Mouse (Mus musculus): ENCODE data around the gene Arpp19. TPM values are rescaled to one million over a fixed set of nuclear protein-coding genes. Genes with fewer than 3 reads are reported as not detected.

Arpp19 gene
- polyA plus RNA-seq, 1 experiment from 2014 or later, result 234 TPM

DNA sequence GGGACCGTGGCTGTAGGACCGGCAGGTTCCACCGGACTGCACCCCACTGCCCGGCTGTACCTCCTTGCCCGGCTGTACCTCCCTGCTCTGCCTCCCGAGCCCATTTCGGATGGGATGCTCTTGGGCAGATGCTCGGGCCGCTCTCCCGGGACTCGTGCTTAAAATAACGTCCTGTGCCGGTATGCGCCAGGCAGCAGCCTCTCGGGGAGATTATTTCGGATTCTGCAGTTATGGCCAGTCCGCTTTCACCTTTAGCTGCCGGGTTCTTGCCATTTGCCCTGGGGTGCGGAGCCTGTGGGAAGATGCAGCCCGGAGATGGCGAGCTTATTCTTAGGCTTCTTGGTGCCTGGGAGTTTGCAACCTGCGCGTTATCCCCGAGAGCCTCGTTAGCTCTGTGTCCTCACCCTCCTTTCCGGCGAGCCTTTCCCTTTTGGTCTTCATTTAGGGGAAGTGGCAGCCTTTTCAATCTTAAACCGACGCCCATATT is 34.3 kb downstream of the Arpp19 start:
- Histone ChIP-seq H3K36me3 (ENCODE audit: control insufficient read depth, insufficient read depth, low read length) (no peaks in the 10 kb centered on the region), H3K4me2 (ENCODE audit: low read length) (peak overlapping the region; percentile 73), H3K27ac (replicated peaks; ENCODE audit: low read depth, low read length) (peak overlapping the region; percentile 99), H3K4me1 (ENCODE audit: control insufficient read depth, insufficient read depth, low read length) (peaks cover 35% of the 10 kb centered on the region), H3K9me3 (ENCODE audit: control insufficient read depth, low read length) (no peaks in the 10 kb centered on the region), H3K4me3 (replicated peaks; ENCODE audit: low read depth, low read length) (peak overlapping the region; percentile 96), H3K27me3 (ENCODE audit: control insufficient read depth, insufficient read depth, low read length) (no peaks in the 10 kb centered on the region), H3K9ac (replicated peaks; ENCODE audit: low read length) (peak overlapping the region; percentile 96)
- peak; percentile 7; the same call in 1 of the 2 replicates for ATAC-seq (ENCODE audit: low FRiP score, low TSS enrichment)
- peak; percentile 72 for DNase-seq
- WGBS, result under 1% methylated on average over 29 of the region's 29 CpGs

- Histone ChIP-seq H3K4me1 (ENCODE audit: control insufficient read depth, insufficient read depth, low read length) (peaks cover 35% of the 10 kb centered on the region), H3K4me3 (replicated peaks; ENCODE audit: low read depth, low read length) (peak overlapping the region; percentile 96), H3K9ac (replicated peaks; ENCODE audit: low read length) (peak overlapping the region; percentile 96), H3K27ac (replicated peaks; ENCODE audit: low read depth, low read length) (peak overlapping the region; percentile 99), H3K36me3 (ENCODE audit: control insufficient read depth, insufficient read depth, low read length) (no peaks in the 10 kb centered on the region), H3K27me3 (ENCODE audit: control insufficient read depth, insufficient read depth, low read length) (no peaks in the 10 kb centered on the region), H3K4me2 (ENCODE audit: low read length) (peak overlapping the region; percentile 73), H3K9me3 (ENCODE audit: control insufficient read depth, low read length) (no peaks in the 10 kb centered on the region)
- WGBS, result 9% methylated on average over 3 of the region's 3 CpGs
- ATAC-seq (ENCODE audit: low FRiP score, low TSS enrichment) (no peak), DNase-seq (peak; percentile 37)
Observed at GRCm38 (mm10) chr9:75072361-75072760, 34.9 kb downstream of the Arpp19 start.

GRCm38 (mm10) chr9:75077191-75077590 is 39.8 kb downstream of the Arpp19 start:
- Histone ChIP-seq H3K27ac (replicated peaks; ENCODE audit: low read depth, low read length) (no peak overlapping the region), H3K4me2 (ENCODE audit: low read length) (no peak overlapping the region), H3K4me3 (replicated peaks; ENCODE audit: low read depth, low read length) (no peak overlapping the region), H3K36me3 (ENCODE audit: control insufficient read depth, insufficient read depth, low read length) (no peaks in the 10 kb centered on the region), H3K9ac (replicated peaks; ENCODE audit: low read length) (no peak overlapping the region), H3K27me3 (ENCODE audit: control insufficient read depth, insufficient read depth, low read length) (no peaks in the 10 kb centered on the region), H3K4me1 (ENCODE audit: control insufficient read depth, insufficient read depth, low read length) (peaks cover 30% of the 10 kb centered on the region), H3K9me3 (ENCODE audit: control insufficient read depth, low read length) (no peaks in the 10 kb centered on the region)
- ATAC-seq (ENCODE audit: low FRiP score, low TSS enrichment) (no peak), DNase-seq (no peak)

DNA sequence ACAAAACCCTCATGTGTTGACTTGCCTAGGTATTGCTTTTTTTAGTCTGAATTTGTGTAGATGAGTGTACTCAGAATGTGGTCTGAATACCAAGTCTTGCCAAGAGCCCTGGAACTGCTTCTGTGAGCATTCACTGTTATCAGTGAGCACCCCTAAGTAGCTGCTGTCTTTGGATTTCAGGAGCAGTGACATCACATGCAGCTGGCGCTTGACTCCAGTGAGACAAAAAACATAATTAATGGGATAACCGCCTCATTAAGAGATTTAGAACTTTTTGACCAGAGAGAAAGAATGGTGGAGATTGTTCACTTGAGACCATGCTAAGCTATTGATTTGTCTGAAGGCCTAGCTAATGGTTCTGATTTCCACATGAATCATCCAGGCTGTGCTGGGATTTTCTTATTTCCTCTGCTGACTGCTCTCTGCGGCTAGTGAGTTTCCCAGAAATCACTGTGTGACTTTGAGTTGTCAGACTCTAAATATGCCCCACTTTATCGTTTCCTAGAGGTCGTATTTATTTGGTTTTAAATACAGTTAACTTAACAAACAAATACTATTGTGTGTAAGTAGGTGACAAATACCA is 47.9 kb downstream of the Arpp19 start:
- no peaks in the 10 kb centered on the region for H3K4me1 ChIP-seq (ENCODE audit: control insufficient read depth, insufficient read depth, low read length)
- DNase-seq (peak; percentile 12), ATAC-seq (ENCODE audit: low FRiP score, low TSS enrichment) (no peak)
- no peaks in the 10 kb centered on the region for H3K27me3 ChIP-seq (ENCODE audit: control insufficient read depth, insufficient read depth, low read length)
- 75% methylated on average over 5 of the region's 5 CpGs for WGBS
- no peak overlapping the region for H3K4me3 ChIP-seq (replicated peaks; ENCODE audit: low read depth, low read length)
- no peak overlapping the region for H3K27ac ChIP-seq (replicated peaks; ENCODE audit: low read depth, low read length)
- H3K9ac ChIP-seq (replicated peaks; ENCODE audit: low read length), result no peak overlapping the region
- H3K9me3 ChIP-seq (ENCODE audit: control insufficient read depth, low read length), result no peaks in the 10 kb centered on the region
- H3K36me3 ChIP-seq (ENCODE audit: control insufficient read depth, insufficient read depth, low read length), result no peaks in the 10 kb centered on the region
- H3K4me2 ChIP-seq (ENCODE audit: low read length), result no peak overlapping the region

GRCm38 (mm10) chr9:75087823-75088222 is 50.4 kb downstream of the Arpp19 start:
- Histone ChIP-seq H3K4me3 (replicated peaks; ENCODE audit: low read depth, low read length) (no peak overlapping the region), H3K9ac (replicated peaks; ENCODE audit: low read length) (no peak overlapping the region), H3K27ac (replicated peaks; ENCODE audit: low read depth, low read length) (no peak overlapping the region), H3K4me2 (ENCODE audit: low read length) (no peak overlapping the region), H3K27me3 (ENCODE audit: control insufficient read depth, insufficient read depth, low read length) (no peaks in the 10 kb centered on the region), H3K9me3 (ENCODE audit: control insufficient read depth, low read length) (no peaks in the 10 kb centered on the region), H3K4me1 (ENCODE audit: control insufficient read depth, insufficient read depth, low read length) (no peaks in the 10 kb centered on the region), H3K36me3 (ENCODE audit: control insufficient read depth, insufficient read depth, low read length) (no peaks in the 10 kb centered on the region)
- WGBS, result 78% methylated on average over 2 of the region's 2 CpGs
- ATAC-seq (ENCODE audit: low FRiP score, low TSS enrichment), result no peak
- no peak for DNase-seq

DNA sequence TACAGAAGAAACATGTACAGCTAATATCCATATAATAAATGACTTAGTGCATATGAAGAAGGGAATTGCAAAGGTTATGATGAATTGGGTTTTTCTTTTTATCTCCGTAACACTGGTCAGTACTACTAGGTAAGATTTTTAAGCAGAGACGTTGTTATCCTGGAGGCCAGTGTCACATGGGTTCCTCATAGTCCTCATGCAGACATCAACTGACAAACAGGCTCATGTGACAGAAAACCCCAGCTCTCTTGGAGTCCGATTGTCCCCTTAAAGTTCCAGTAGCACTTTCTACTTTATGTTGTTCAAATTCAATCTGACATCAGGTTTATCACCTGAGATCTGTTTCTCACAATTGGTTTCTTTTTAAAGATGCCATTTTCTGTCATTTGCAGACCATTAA is 51.9 kb downstream of the Arpp19 start:
- H3K27me3 ChIP-seq (ENCODE audit: control insufficient read depth, insufficient read depth, low read length), result no peaks in the 10 kb centered on the region
- no peaks in the 10 kb centered on the region for H3K9me3 ChIP-seq (ENCODE audit: control insufficient read depth, low read length)
- DNase-seq, result no peak
- H3K27ac ChIP-seq (replicated peaks; ENCODE audit: low read depth, low read length), result no peak overlapping the region
- no peak for ATAC-seq (ENCODE audit: low FRiP score, low TSS enrichment)
- no peaks in the 10 kb centered on the region for H3K4me1 ChIP-seq (ENCODE audit: control insufficient read depth, insufficient read depth, low read length)
- WGBS, result 81% methylated on average over 3 of the region's 3 CpGs
- no peak overlapping the region for H3K9ac ChIP-seq (replicated peaks; ENCODE audit: low read length)
- H3K4me3 ChIP-seq (replicated peaks; ENCODE audit: low read depth, low read length), result no peak overlapping the region
- no peak overlapping the region for H3K4me2 ChIP-seq (ENCODE audit: low read length)
- no peaks in the 10 kb centered on the region for H3K36me3 ChIP-seq (ENCODE audit: control insufficient read depth, insufficient read depth, low read length)

DNA sequence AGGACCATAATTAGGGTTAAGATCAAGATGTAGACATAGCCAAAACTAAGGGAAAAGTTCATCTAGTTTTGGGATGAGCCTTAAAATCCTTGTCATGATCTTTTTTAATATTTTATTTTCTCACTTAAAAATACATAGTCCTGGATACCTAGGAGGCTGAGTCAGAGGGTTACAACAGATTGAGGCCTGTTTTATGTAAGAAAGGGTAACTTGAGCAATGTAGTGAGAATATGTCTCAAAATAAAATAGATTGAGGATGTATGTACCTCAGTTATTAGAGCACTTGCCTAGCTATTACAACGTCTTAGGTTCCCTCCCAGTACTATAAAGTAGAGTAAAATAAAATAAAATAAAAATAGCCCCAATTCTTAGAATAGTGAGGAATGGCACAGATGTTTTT is 54.7 kb downstream of the Arpp19 start:
- no peaks in the 10 kb centered on the region for H3K9me3 ChIP-seq (ENCODE audit: control insufficient read depth, low read length)
- ATAC-seq (ENCODE audit: low FRiP score, low TSS enrichment), result no peak
- H3K4me3 ChIP-seq (replicated peaks; ENCODE audit: low read depth, low read length), result no peak overlapping the region
- no peak overlapping the region for H3K4me2 ChIP-seq (ENCODE audit: low read length)
- H3K4me1 ChIP-seq (ENCODE audit: control insufficient read depth, insufficient read depth, low read length), result no peaks in the 10 kb centered on the region
- H3K9ac ChIP-seq (replicated peaks; ENCODE audit: low read length), result no peak overlapping the region
- no peaks in the 10 kb centered on the region for H3K36me3 ChIP-seq (ENCODE audit: control insufficient read depth, insufficient read depth, low read length)
- WGBS, result 89% methylated on average over 1 of the region's 1 CpGs
- no peaks in the 10 kb centered on the region for H3K27me3 ChIP-seq (ENCODE audit: control insufficient read depth, insufficient read depth, low read length)
- H3K27ac ChIP-seq (replicated peaks; ENCODE audit: low read depth, low read length), result no peak overlapping the region
- DNase-seq, result no peak

DNA sequence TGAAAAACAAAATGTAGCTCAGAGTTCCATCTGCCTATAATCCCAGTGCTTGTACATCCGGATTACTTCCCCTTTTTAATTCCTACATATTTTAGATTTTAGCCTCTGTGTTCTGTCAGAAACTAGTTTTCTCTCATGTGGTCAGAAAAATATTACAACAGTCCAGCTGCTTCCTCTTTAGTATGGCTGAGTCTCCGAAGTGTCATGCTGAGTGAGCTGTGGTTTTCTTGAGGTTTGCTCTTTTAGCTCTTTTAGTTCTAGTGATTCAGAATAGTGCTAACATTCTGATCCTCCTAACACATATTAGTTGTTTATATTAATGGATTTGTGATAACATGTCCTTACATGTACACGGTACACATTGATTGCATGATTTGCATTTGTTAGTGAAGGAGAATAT is 57.3 kb downstream of the Arpp19 start:
- Histone ChIP-seq H3K4me1 (ENCODE audit: control insufficient read depth, insufficient read depth, low read length) (no peaks in the 10 kb centered on the region), H3K9ac (replicated peaks; ENCODE audit: low read length) (no peak overlapping the region), H3K9me3 (ENCODE audit: control insufficient read depth, low read length) (no peaks in the 10 kb centered on the region), H3K27ac (replicated peaks; ENCODE audit: low read depth, low read length) (no peak overlapping the region), H3K4me3 (replicated peaks; ENCODE audit: low read depth, low read length) (no peak overlapping the region), H3K36me3 (ENCODE audit: control insufficient read depth, insufficient read depth, low read length) (no peaks in the 10 kb centered on the region), H3K27me3 (ENCODE audit: control insufficient read depth, insufficient read depth, low read length) (no peaks in the 10 kb centered on the region), H3K4me2 (ENCODE audit: low read length) (no peak overlapping the region)
- WGBS, result 81% methylated on average over 3 of the region's 3 CpGs
- no peak for DNase-seq
- no peak for ATAC-seq (ENCODE audit: low FRiP score, low TSS enrichment)

DNA sequence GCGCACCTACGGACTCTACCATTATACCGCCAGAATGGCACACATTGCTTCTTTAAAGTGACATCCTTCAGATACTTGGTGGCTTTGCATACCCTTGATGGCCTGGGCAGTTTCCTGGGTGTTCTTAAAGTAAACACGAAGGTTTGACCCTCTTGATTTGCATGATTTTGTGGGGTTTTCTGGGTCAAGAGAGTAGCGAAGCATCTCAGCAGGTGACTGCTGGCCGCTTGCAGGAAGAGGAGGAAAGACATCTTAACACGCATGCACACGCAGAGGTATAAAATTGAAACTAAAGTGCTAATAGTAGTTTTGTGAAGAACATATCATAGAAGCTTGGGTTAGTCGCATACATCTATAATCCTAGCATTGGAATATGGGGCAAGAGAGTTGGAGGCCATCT is 61.5 kb downstream of the Arpp19 start:
- H3K27ac ChIP-seq (replicated peaks; ENCODE audit: low read depth, low read length), result no peak overlapping the region
- WGBS, result 98% methylated on average over 9 of the region's 9 CpGs
- H3K4me2 ChIP-seq (ENCODE audit: low read length), result no peak overlapping the region
- H3K36me3 ChIP-seq (ENCODE audit: control insufficient read depth, insufficient read depth, low read length), result no peaks in the 10 kb centered on the region
- no peak overlapping the region for H3K4me3 ChIP-seq (replicated peaks; ENCODE audit: low read depth, low read length)
- no peak overlapping the region for H3K9ac ChIP-seq (replicated peaks; ENCODE audit: low read length)
- DNase-seq (no peak), ATAC-seq (ENCODE audit: low FRiP score, low TSS enrichment) (no peak)
- H3K4me1 ChIP-seq (ENCODE audit: control insufficient read depth, insufficient read depth, low read length), result no peaks in the 10 kb centered on the region
- no peaks in the 10 kb centered on the region for H3K9me3 ChIP-seq (ENCODE audit: control insufficient read depth, low read length)
- no peaks in the 10 kb centered on the region for H3K27me3 ChIP-seq (ENCODE audit: control insufficient read depth, insufficient read depth, low read length)

Measured in midbrain, embryonic 14.5 days (tissue).